Mouse (Mus musculus) monocyte, adult 2 months (primary cell): ENCODE measurements around the gene Mdfi.

Source experiments
- DNase-seq, 2 experiments: peaks; one replicate each; pipeline ENCODE4 v3.0.0; 2022; ENCODE audit warnings: low spot score in 2 of 2, low read depth in 1 of 2

Gene Mdfi

DNA sequence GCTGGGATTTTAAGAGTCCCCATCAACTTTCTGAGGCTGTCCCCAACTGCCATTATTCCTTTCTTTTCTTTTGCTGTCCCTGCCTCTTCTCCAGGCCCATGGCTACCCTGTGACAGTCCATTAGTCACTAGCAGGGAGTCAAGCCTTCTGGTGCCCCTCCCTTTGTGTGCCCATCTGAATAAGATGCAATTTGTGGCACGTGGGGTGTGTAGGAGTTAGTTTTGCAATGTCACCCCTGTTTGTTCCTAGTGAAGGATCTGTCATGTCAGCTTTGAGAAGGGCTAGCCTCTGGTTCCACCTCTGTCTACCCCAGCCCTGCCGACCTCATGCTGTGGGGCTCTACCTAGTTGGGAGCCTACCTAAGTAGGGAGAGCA, 67.4 kb downstream of the Mdfi start:
- DNase-seq = peak in 1 of 2 experiments; percentile 67

DNA sequence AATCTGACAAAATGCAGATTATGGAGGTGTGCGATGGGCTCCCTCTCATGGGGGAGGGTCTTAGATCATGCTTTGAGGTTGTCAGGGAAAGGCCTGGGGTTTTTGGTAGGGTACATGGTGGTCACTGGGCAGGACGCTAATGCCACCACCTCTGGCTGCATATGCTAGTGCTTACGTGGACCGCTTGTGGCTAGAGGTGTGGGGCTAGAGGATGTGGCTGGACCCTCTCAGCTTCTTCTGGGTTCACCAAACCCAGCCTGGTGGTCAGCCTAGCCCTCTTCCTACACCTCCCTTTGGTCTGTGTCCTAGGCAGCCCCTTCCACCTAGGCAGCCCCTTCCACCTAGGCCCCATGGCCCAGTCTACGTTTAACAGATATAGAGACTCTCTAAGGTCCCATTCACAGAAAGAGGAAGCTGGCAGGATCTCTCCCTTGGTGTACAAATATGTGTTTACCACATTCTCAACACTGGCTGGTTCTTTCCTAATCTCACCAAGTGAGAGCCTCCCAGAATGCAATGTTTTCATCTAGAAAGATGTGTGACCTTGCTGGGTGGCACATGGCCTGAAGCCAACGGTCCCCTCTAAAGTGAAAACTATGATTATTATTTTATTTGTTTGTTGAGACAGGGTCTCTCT, 68.0 kb downstream of the Mdfi start:
- DNase-seq = peak in 1 of 2 experiments; percentile 63

DNA sequence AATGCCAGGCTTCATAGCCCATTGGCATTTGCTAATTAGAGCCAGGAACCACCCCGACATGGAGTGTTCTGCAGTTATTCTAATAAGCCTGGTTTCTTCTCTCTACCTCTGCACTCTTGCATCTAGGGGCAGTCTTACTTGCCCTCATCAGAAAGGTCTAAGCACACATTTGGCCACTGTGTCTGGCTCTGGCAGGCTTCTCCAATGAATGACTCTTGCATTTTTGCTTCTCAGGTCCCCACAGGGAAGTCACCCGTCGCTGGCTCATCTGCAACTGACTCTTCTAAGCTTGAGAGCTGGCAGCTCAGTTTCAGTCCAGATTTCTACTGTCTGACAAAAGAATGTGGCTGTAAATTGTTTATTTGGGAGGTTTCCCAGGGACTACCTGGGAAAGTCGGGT, 68.5 kb downstream of the Mdfi start:
- no peak for DNase-seq
